Comparison of ENCODE assay signal across 12 mouse cellular contexts in genomic region chr15:86000706-86001292, GRCm38 (mm10). TPM values are rescaled to one million over a fixed set of nuclear protein-coding genes. Genes with fewer than 3 reads are reported as not detected.
DNase-seq lines count a peak whose midpoint lies in the region; ATAC-seq and TF ChIP-seq lines count a peak whose summit lies in the region.
"Had no signal": no experiment of that assay in that cellular context is flagged by ENCODE, and none has a peak within 500 bp of the region (broad histone marks: within the 10 kb centered on the region; RNA-seq: fewer than 3 reads in every experiment).

No protein-coding gene starts in this region.

- peaks cover 32% of the 10 kb centered on the region for H3K4me1 ChIP-seq in lung, embryonic 16.5 days (replicated peaks; ENCODE audit: control insufficient read depth, insufficient read depth, low read length)
- H3K4me1 ChIP-seq in kidney, embryonic 14.5 days (ENCODE audit: control insufficient read depth, insufficient read depth, low read length) = peaks cover 21% of the 10 kb centered on the region
- H3K4me1 ChIP-seq in olfactory bulb, adult 2 months (ENCODE audit: control insufficient read depth, insufficient read depth, low read length) = peaks cover 13% of the 10 kb centered on the region
- H3K4me1 ChIP-seq: intestine, embryonic 15.5 days had no signal

- peak overlapping the region; percentile 54; the same call in 1 of the 2 replicates for H3K27ac ChIP-seq in lung, embryonic 16.5 days (ENCODE audit: low read length)
- H3K27ac ChIP-seq in kidney, embryonic 14.5 days (ENCODE audit: low read depth, low read length) = no peak overlapping the region
- peak overlapping the region; percentile 8; the same call in 1 of the 2 replicates for H3K27ac ChIP-seq in olfactory bulb, adult 2 months (ENCODE audit: insufficient read depth, low read depth, low read length)
- H3K27ac ChIP-seq: embryonic facial prominence, embryonic 15.5 days; intestine, embryonic 15.5 days had no signal

- H3K4me3 ChIP-seq in lung, embryonic 16.5 days (ENCODE audit: low read length) = no peak overlapping the region
- no peak overlapping the region for H3K4me3 ChIP-seq in kidney, embryonic 14.5 days (ENCODE audit: low read length)
- H3K4me3 ChIP-seq in olfactory bulb, adult 2 months (ENCODE audit: insufficient read depth, low read depth, low read length) = no peak overlapping the region
- H3K4me3 ChIP-seq: embryonic facial prominence, embryonic 15.5 days; intestine, embryonic 15.5 days had no signal

- no peak for TF ChIP-seq CTCF in olfactory bulb, adult 2 months (IDR thresholded peaks at IDR 0.05; ENCODE audit: insufficient read depth, low read depth, low read length)

- ATAC-seq in lung, embryonic 16.5 days (ENCODE audit: low read depth) = peak; percentile 61
- ATAC-seq in kidney, embryonic 14.5 days (ENCODE audit: low FRiP score, low TSS enrichment) = peak; percentile 13; the same call in 1 of the 2 replicates
- ATAC-seq: intestine, embryonic 15.5 days; liver, postnatal 0 days had no signal

- no peak for TF ChIP-seq POLR2A in olfactory bulb, adult 2 months (IDR thresholded peaks at IDR 0.05; ENCODE audit: insufficient read depth, low read depth, low read length)

- no peaks in the 10 kb centered on the region for H3K27me3 ChIP-seq in lung, embryonic 16.5 days (ENCODE audit: control insufficient read depth, insufficient read depth, low read depth, low read length)
- no peaks in the 10 kb centered on the region for H3K27me3 ChIP-seq in kidney, embryonic 14.5 days (ENCODE audit: control insufficient read depth, insufficient read depth, low read length)
- H3K27me3 ChIP-seq: embryonic facial prominence, embryonic 15.5 days; intestine, embryonic 15.5 days had no signal

- H3K9ac ChIP-seq in lung, embryonic 16.5 days (ENCODE audit: low read length) = no peak overlapping the region
- H3K9ac ChIP-seq in kidney, embryonic 14.5 days (ENCODE audit: low read depth, low read length) = no peak overlapping the region
- H3K9ac ChIP-seq: embryonic facial prominence, embryonic 15.5 days; intestine, embryonic 15.5 days; liver, postnatal 0 days had no signal

- no peaks in the 10 kb centered on the region for H3K9me3 ChIP-seq in lung, embryonic 16.5 days (ENCODE audit: control insufficient read depth, low read length)
- no peaks in the 10 kb centered on the region for H3K9me3 ChIP-seq in kidney, embryonic 14.5 days (ENCODE audit: control insufficient read depth, low read length)
- H3K9me3 ChIP-seq: embryonic facial prominence, embryonic 15.5 days; intestine, embryonic 15.5 days had no signal

- H3K36me3 ChIP-seq in lung, embryonic 16.5 days (ENCODE audit: control insufficient read depth, insufficient read depth, low read length) = no peaks in the 10 kb centered on the region
- no peaks in the 10 kb centered on the region for H3K36me3 ChIP-seq in kidney, embryonic 14.5 days (ENCODE audit: control insufficient read depth, insufficient read depth, low read length)
- H3K36me3 ChIP-seq: embryonic facial prominence, embryonic 15.5 days; intestine, embryonic 15.5 days had no signal

- no peak overlapping the region for H3K4me2 ChIP-seq in lung, embryonic 16.5 days (ENCODE audit: low read depth, low read length)
- H3K4me2 ChIP-seq in kidney, embryonic 14.5 days (replicated peaks; ENCODE audit: low read depth, low read length) = no peak overlapping the region
- H3K4me2 ChIP-seq: embryonic facial prominence, embryonic 15.5 days; intestine, embryonic 15.5 days had no signal

- WGBS in lung, embryonic 16.5 days = 63% methylated on average over 5 of the region's 5 CpGs
- WGBS in kidney, embryonic 14.5 days = 70% methylated on average over 5 of the region's 5 CpGs
- 36% methylated on average over 5 of the region's 5 CpGs for WGBS in olfactory bulb, adult 2 months

- DNase-seq in embryo, embryonic 10 days (ENCODE audit: low spot score) = peak; percentile 35
- DNase-seq in embryo, embryonic 11 days = no peak
- DNase-seq in lung, postnatal 25 days (ENCODE audit: low spot score) = no peak
- no peak for DNase-seq in gastrocnemius, adult 18-20 months (ENCODE audit: low spot score)
- DNase-seq in urinary bladder, postnatal 25 days (ENCODE audit: low spot score) = no peak
- DNase-seq: B cell, adult 2 months; liver, postnatal 0 days had no signal

RNA-seq across cellular contexts. Expression of gene Celsr1, which starts 32.8 kb away (rescaled TPM):
- 3.5 and 3.6 TPM in 2 replicates for polyA plus RNA-seq in lung, embryonic 16.5 days (2015; fragmentation: Nextera tagmentation; extraction: Ambion mirVana)
- 6.8 and 8.8 TPM in 2 replicates for polyA plus RNA-seq in kidney, embryonic 14.5 days (2014; fragmentation: Nextera tagmentation; extraction: Ambion mirVana)
- not detected in 2 replicates for polyA plus RNA-seq in olfactory bulb, adult 2 months (2012; ENCODE audit: insufficient read depth, insufficient read length, low replicate concordance, missing spikeins)
- total RNA-seq in gastrocnemius, adult 18-20 months (2021) = under 1 TPM; 0.24 to 0.32 TPM

RNA-seq across cellular contexts. Expression of gene Gramd4, which starts 56.7 kb away (rescaled TPM):
- polyA plus RNA-seq in lung, embryonic 16.5 days (2015; fragmentation: Nextera tagmentation; extraction: Ambion mirVana) = 9.2 and 11.2 TPM in 2 replicates
- 6.5 and 9.7 TPM in 2 replicates for polyA plus RNA-seq in kidney, embryonic 14.5 days (2014; fragmentation: Nextera tagmentation; extraction: Ambion mirVana)
- not detected in 2 replicates for polyA plus RNA-seq in olfactory bulb, adult 2 months (2012; ENCODE audit: insufficient read depth, insufficient read length, low replicate concordance, missing spikeins)
- 10 to 100 TPM in 1 of 2 experiments, 1 to 10 TPM in 1; 7.6 to 12.1 TPM for total RNA-seq in gastrocnemius, adult 18-20 months (2021)
